Comparison of ENCODE assay signal across 19 mouse cellular contexts in genomic region chr7:113113266-113113893, GRCm38 (mm10).
DNase-seq lines count a peak whose midpoint lies in the region; ATAC-seq lines count a peak whose summit lies in the region.
"Had no signal": no experiment of that assay in that cellular context is flagged by ENCODE, and none has a peak within 500 bp of the region (broad histone marks: within the 10 kb centered on the region; RNA-seq: fewer than 3 reads in every experiment).

No protein-coding gene starts in this region.

- no peaks in the 10 kb centered on the region for H3K9me3 ChIP-seq in heart, embryonic 10.5 days
- H3K9me3 ChIP-seq in hindbrain, embryonic 13.5 days, result no peaks in the 10 kb centered on the region
- H3K9me3 ChIP-seq: limb, embryonic 15.5 days had no signal

- no peak overlapping the region for H3K4me2 ChIP-seq in hindbrain, embryonic 13.5 days
- H3K4me2 ChIP-seq: limb, embryonic 15.5 days had no signal

- no peak overlapping the region for H3K9ac ChIP-seq in hindbrain, embryonic 13.5 days
- H3K9ac ChIP-seq: forebrain, postnatal 0 days; limb, embryonic 15.5 days; liver, postnatal 0 days had no signal

- WGBS in heart, embryonic 10.5 days, result 50% methylated on average over 10 of the region's 10 CpGs
- WGBS in hindbrain, embryonic 13.5 days, result 73% methylated on average over 10 of the region's 10 CpGs

- DNase-seq in heart, embryonic 10.5 days (ENCODE audit: low spot score), result peak; percentile 70
- DNase-seq in heart, postnatal 25 days (ENCODE audit: low spot score), result no peak
- DNase-seq in Muller cell, postnatal 12 days (ENCODE audit: inconsistent ontology term), result peak; percentile 56
- DNase-seq in cerebellum, adult 18-20 months, result peak; percentile 69 to 79
- DNase-seq in thymus, postnatal 10 days (ENCODE audit: low spot score in 2 of 2), result no peak
- DNase-seq in ovary, postnatal 14 days (ENCODE audit: low spot score), result no peak
- DNase-seq: forebrain, postnatal 0 days; gastrocnemius, adult 2 months; heart, postnatal 14 days; kidney, adult 9 months; liver, postnatal 0 days; lung, postnatal 36 days; midbrain, embryonic 14.5 days; thymus, postnatal 25 days had no signal

- peaks cover 7% of the 10 kb centered on the region; the same call in 1 of the 2 replicates for H3K4me1 ChIP-seq in heart, embryonic 10.5 days
- H3K4me1 ChIP-seq in hindbrain, embryonic 13.5 days (replicated peaks), result peaks cover 9% of the 10 kb centered on the region
- H3K4me1 ChIP-seq: limb, embryonic 15.5 days had no signal

- H3K27me3 ChIP-seq in heart, embryonic 10.5 days (ENCODE audit: insufficient read depth, poor library complexity, severe bottlenecking), result no peaks in the 10 kb centered on the region
- H3K27me3 ChIP-seq in hindbrain, embryonic 13.5 days, result no peaks in the 10 kb centered on the region
- H3K27me3 ChIP-seq: limb, embryonic 15.5 days had no signal

- intact Hi-C loops in heart, postnatal 25 days (cut with DNase I), result no loop called here

- H3K27ac ChIP-seq in heart, embryonic 10.5 days, result peak overlapping the region; percentile 52; the same call in 1 of the 2 replicates
- H3K27ac ChIP-seq in hindbrain, embryonic 13.5 days, result no peak overlapping the region
- H3K27ac ChIP-seq: gastrocnemius, adult 2 months; hindbrain, postnatal 0 days; layer of hippocampus, adult 2 months; limb, embryonic 15.5 days had no signal

- ATAC-seq in common myeloid progenitor, adult 5-6 weeks (replicated peaks; ENCODE audit: low read depth, poor library complexity, severe bottlenecking), result peak; percentile 25; the same call in 1 of the 2 replicates
- ATAC-seq in hindbrain, embryonic 13.5 days (ENCODE audit: low FRiP score), result no peak
- ATAC-seq: forebrain, postnatal 0 days; hindbrain, postnatal 0 days; liver, postnatal 0 days had no signal

- H3K36me3 ChIP-seq in heart, embryonic 10.5 days, result no peaks in the 10 kb centered on the region
- H3K36me3 ChIP-seq in hindbrain, embryonic 13.5 days, result no peaks in the 10 kb centered on the region
- H3K36me3 ChIP-seq: limb, embryonic 15.5 days had no signal

- no peak overlapping the region for H3K4me3 ChIP-seq in heart, embryonic 10.5 days
- no peak overlapping the region for H3K4me3 ChIP-seq in hindbrain, embryonic 13.5 days
- H3K4me3 ChIP-seq: gastrocnemius, adult 2 months; layer of hippocampus, adult 2 months; limb, embryonic 15.5 days had no signal

Comparison
In these comparisons a context has a peak if more than half of its experiments do, and no peak if none do; other contexts are left out.
1. DNase-seq: peak in heart, embryonic 10.5 days (single experiment), Muller cell, postnatal 12 days (single experiment) and cerebellum, adult 18-20 months (2 of 2); none in heart, postnatal 25 days (single experiment), thymus, postnatal 10 days (0 of 2) and ovary, postnatal 14 days (single experiment).